Mouse (Mus musculus) c-Kit-positive CD71-negative TER-119-negative erythroid progenitor cells, embryonic 14.5 days (primary cell): ENCODE measurements at regions not wholly inside any gene's neighbourhood (a gene's known extent, or its start where the extent isn't known, plus 50 kb on each side); places are given as distances from the start of the nearest gene placed in this dataset.

Experiments
- DNase-seq: peaks from one replicate; pipeline ENCODE4 v3.0.0-alpha.2; 2013; ENCODE audit warnings: low read depth

DNA sequence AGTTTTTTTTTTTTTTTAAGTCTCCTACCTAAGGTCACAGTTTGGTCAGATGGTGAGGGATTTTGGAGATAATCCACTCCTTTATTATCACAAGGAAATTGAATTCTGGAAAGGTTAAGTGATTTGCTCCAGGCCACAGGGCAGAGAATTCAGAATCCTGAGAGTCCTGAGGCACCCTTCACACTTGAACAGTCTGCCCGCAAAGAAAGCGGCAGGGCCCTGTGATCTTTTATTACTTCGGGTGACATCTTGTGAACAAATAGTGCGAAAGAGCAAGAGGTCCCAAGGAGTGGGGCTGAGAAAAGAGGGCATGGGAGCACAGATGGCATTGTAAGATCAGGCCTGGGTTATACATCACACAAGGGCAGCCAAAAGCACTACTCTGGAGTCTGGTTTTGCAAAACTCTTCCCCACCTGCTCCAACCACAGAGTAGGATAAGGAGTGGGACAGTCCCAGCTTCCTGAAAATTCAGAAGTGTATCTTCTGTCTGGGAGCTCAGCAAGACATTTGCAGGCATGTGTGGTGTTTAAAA, 150.5 kb upstream of the Wdr11 start:
- no peak for DNase-seq

DNA sequence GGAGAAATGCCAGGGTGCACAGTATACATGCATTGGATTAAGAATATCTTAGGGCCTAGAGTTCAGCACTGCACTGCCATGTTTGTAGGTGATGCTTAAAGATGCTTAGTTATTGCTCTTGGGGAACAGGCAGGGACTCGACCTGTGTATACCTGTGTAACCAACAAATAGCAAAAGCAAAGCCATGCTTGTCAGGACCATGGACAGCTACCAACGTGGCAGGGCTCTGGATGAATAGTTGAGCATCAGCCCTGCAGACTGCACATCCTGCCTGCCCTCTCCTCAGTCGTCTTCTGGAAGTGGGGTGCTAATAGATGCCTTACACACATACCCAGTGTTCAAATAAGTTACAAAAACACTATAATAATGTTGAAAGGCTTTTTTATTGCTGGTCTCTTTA, 122.2 kb upstream of the Wdr11 start:
- peak; percentile 23 for DNase-seq

DNA sequence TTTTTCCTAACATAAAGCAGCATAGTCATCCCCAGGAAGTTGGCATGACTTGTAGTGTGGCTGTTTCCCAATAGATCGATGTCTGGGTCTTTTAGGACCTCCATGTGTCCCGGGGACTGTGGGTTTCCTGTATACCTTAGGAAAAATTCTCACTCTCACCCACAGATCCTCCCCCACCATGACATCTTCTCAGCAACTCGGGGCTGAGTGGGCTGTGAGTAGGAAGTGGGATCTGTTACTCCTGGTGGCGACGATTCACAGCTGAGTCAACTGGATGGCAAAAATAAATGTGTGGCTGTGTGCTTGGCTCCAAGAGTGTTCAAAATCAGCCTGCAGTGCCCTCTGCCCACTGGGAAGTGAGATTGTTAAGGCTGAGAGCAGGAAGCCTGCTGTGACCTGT, 107.9 kb upstream of the Wdr11 start:
- DNase-seq, result no peak

DNA sequence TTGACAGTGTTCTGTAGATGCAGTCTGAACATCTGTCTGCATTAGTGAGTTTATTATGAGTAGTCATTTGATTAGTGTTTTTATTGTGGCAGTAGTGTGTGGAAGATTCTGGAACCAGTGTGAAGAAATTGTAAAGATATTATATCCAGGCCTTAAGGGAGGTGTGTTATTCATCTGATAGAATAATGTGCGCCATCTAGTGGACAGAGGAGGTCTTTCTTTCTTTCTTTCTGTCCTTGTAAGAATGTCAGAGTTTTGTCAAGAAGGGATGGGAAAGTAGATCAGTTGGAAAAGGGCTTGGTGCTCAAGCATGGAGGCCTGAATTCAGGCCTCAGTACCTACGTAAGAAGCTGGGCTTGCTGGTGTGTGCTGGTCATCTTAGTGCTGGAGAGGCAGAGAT, 84.8 kb upstream of the Wdr11 start:
- DNase-seq, result peak; percentile 13

DNA sequence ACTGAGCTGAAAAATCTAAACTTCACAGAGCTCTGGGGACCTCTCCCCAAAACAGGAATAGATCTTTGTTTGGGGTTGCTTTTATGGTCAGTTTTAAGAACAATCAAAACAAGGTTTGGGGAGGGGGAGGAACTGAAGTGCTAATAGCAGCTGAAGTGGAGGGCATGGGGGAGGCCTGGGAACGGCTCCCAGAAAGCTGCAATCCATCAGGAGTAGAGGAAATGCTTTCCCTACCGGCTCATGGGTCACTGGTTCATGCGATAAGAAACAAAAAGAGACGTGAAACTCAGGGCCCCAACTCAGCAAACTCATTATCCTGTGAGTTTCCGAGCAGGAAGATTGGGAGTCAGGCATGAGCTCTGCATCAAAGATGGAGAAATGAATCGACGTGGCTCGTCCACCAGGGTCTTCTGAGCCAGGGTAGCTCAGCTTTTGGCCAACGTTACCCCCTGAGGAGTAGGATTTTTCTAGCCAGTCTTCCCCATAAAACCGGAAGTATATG, 82.0 kb upstream of the Wdr11 start:
- no peak for DNase-seq

DNA sequence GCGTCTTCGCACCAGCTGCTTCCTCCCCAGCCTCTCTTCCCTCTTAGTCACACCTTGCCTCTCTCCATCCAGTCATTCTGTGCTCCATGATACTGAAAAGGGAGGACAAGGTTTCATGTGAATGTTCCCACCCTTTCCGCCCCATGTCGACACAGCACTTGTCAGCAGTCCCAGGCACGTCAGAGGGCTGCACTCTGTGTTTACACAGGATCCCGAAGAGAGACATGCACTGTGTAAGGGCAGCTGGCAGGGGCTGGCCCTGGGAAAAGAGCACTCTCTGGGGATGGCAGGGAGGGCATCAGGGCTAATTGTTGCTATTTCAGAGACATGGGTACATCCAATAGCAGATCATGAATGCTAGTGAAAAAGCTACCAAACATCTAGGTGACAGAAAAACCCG, 77.0 kb upstream of the Wdr11 start:
- DNase-seq, result no peak

DNA sequence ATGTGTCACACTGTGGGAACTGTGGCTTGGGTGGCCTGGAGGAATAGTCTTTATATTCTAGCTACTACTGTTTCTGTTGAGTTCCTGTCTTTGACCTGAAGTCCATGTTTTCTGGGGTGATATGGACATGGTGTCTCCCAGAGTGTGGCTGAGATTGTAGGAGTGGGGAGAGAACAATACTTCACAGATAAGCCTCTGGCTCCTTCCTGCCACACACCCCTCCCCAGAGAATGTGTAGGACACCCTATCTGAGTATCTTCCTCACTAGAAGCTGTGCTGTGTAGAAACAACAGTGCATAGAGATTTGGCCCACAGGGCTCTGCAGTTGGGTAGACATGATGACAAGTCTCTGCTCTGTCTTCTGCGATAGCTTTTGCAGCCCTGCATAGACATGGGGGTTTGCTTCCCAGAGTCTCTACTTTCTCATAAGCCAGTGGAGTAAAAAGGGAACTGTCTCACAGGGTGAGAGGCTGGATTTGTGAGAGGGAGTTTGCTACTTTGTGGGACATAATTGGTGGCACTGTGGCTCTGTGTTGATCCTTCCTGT, 67.2 kb upstream of the Wdr11 start:
- DNase-seq, result no peak

DNA sequence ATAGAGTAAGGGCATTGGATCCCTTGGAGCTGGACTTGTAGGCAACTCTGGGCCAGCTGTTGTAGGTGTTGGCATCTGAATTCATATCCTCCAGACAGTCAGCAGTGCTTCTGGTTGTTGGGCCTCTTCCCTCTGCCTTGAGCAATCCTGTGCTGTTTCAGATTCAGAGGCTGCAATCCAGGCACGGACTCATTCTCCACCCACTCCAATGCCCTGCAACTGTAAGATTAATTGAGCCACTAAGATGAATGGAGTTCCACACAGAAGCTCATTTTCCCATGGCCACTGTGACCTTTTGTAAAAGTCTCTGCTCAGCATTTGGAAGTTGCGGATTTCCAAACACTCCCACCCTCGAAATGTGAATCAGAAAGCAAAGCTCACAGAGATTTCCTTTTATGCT, 65.7 kb upstream of the Wdr11 start:
- no peak for DNase-seq

DNA sequence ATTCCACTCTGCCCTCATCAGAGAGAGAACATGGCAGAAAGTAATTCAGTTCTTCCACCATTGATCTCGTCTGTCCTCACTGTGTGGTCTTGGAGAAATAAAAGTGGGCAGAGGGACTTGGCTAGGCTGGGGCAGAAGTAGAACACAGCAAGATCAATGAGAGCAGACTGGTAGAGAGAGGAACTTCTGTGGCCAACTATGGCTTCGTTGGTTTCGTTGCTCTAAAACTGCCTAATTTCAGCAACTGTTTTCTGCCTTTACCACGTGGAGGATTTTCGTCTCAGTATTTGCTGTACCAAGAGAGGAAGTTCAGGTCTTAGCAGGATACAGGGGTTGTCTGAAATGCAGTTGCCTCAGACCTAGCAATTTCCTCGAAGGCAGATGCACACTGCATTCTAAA, 63.4 kb upstream of the Wdr11 start:
- DNase-seq, result no peak

DNA sequence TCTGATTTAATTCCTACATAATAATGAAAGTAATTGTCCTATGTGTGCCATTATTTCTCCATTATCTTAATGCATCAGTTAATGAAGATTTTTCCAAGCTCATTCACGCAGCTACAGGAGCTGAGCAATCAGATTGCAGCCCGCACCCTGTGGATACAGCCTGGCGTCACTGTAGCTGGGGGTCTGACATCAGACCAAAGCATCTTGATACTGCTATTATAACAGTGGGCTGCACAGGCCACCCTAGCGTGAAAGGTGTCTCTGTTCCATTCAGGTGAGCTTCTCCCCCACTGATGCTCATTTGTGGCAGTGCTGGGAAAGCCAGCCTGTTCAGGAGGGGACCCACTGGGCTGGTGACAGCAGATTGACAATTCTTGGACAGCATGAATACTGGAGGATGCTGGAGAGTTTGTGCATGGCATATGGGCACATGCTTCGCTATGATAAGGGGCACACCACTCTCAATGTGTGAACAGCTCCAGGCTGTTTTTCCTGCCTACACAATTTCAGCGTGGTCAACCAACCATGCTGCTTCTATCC, 58.2 kb upstream of the Wdr11 start:
- DNase-seq, result no peak
